Mouse (Mus musculus) mesoderm, embryonic 11.5 days (tissue): ENCODE measurements around the gene Arf1.
"Not testable (repeated sequence)": the region's sequence is repeated elsewhere in the genome, so short reads cannot be mapped to it uniquely, and the experiment has no call there.

Source experiments
- DNase-seq: peaks from one replicate; pipeline ENCODE4 v3.0.0-alpha.2; 2012; ENCODE audit warnings: low read depth, low spot score

Arf1 gene

DNA sequence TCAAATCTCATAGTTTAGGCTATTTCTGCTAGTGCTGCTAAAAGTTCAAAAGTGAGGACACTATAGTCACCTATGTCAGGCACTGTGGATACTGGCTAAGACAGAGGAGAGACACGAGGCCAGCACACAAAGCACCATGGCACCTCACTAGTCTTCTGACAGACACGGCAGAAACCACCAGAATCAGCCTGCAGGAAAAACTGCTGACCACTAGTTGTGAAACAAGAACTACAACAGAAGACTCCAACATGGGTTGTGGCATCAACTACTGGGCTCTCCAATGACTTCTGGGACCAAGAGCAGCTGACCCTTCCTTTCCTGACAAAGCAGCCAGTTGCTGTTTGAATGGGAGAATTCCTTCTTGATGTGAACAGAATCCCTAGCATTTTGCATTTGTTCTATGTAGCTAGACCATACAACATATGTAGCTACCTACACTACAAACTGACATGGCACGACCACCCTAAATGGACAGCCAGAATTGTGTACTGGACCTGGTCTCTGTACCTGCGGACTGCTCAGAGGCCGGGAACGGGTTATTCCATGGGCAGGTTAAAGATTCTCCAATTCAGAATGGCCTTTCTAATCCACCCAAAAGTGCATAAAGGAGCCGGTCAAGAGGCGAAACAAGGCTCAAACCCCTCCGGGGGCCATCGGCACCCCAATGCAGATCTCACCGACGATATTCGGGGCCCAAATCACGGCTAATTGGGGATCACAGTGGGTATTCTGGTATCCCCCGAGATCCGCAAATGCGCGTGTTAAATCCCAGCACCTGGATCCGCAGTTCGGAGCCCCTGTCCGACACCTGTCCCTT lies 1.1 kb downstream of the Arf1 start:
- no peak for DNase-seq

DNA sequence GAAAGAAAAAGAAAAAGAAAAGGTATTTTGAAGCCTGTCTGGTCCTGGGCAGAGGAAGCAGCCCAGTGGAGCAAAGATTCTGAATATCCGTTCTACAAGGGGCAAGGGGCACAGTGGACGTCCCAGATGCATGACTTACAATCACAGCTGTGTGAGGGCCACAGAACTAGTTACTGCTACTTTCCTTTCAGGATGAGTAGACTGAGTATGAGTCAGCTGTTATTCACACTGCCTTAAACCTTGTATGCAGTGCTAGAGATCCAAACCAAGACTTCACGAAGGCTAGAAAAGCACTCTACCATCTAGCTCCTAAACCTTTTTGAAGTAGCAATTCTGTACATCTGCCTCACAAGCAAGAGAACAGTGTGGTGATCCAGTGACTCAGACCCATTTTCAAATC lies 1.8 kb downstream of the Arf1 start:
- DNase-seq, result no peak

DNA sequence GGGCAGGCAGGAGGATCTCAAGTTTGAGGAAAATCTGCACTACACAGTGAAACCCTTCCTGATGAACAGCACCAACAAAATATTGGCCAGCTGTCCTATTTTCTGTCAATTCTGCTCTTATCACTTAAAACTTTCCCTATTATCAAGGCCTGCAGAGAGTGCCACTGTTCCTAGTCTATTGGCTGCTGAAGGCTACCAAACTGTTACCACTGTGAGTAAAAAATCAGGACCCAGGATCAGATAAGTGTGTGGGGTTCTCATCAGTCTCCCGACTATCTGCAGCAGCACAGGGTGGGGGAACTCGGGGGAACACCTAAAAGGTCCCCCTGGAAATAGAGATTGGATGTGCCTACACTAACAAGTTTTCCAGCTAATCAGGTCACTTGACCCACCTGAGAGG lies 2.9 kb downstream of the Arf1 start:
- no peak for DNase-seq

DNA sequence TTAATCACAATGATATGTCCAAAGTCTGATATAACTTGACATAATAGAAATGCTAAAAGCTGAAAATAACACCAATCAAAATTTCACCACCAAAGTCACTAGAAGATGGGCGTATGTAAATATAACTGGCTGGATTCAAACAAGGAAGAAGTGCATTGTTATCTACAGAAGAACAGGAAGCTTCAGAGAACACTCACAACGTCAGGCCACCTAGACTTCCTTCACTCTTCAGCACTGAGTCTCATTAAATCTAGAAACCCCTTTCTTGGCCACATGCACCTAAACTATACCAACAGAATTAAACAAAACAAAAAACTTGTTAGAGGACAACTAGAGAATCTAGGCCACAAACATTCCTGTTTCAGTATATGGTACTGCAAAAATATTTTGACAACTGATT lies 3.6 kb downstream of the Arf1 start:
- no peak for DNase-seq

DNA sequence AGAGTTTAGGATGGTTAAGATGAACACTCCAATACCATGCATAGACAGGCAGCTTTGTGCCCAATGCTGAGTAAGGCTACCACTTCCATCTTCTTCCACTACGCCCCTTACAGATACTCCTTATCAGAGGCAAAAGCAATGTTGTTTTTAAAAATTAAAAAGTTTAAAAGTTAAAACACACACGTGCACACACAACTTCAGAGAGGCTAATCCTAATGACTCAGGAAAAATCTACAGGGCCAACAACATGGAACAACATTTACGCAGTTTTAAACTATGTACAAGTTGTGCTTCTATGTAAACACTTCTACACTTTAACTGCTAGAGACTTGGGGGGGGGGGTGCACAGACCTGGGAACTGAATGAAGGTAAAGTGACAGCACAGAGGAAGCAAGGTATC lies 4.0 kb downstream of the Arf1 start:
- no peak for DNase-seq

DNA sequence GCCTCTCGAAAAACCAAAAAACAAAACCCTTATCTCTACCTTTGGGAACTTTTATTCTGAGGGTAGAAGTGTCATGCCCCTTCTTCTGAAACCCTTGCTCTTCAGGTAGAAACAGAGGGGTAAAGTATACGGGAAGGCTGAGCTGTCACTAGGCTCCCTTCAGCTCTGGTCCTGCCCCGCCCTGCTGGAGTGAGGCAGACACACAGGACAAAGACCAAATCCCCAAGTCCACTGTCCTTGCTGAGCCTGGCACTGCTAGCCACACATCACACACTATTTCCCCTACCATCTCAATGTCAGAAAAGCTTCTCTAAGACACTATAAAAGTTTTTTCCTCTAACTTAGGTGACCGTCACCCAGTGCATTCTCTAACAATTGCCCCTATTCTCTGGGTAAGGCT lies 5.8 kb downstream of the Arf1 start:
- DNase-seq, result no peak

DNA sequence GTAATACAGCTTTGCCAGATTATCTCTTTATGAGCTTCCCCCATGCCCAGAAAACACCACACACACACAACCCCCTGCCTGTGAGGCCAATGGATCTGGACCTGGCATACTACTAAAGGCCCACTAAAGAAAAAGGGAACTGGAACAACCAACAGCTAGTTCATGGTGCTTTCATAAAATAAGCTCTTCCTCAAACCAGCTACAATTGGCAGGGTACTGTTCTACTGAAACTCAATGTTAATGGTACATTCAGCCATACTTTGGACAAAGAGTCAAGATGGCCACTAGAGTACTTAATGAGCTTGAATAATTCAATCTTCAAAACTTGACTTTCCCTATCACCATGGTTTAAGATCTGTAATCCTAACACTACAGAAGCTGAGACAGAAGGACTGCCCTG lies 6.5 kb downstream of the Arf1 start:
- DNase-seq, result no peak

DNA sequence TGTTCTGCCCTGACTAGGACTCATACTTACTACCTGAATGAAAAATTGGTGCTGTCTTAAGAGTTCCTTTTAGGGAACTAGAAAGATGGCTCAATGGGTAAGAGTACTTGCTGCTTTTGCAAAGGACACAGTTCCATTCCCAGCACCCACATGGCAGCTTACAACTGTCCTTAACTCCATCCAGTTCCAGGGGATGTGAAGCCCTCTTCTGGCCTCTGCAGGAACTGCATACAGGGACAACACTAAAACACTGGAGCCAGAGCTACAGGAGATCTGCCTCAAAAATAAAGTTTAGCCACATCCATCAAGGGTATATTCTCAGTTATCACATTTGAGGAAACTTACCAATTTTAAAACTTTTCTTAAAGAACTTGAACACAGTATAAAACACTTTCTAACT lies 9.0 kb downstream of the Arf1 start:
- peak; percentile 37 for DNase-seq

DNA sequence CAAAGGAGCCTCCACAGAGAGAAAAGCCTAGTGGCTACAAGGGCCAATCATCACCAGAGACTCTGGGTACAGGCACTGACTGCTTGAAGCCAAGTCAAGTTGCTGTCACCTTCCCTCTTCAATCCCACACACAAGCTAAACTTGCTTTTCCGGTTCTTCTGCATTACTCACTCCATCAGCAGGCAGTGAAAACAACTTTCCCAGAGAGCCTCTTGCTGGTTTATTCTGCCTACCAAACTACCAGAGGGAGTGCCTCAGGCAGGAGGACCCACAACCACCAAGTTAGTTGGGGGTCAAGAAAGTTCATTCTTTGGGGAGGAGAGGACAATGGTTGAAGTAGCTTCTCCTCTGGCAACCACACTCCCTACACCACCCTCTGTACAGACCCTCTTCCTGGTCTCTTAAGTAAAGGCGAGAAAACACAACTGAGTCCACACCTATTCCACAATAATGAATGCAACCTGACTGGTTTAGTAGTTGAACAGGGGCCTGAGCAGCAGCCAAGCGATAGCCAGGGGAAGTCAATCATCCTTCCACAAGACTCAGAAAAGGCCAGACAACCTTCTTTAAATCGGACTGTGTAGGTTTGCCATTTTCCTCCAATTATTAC lies 9.6 kb downstream of the Arf1 start:
- no peak for DNase-seq

DNA sequence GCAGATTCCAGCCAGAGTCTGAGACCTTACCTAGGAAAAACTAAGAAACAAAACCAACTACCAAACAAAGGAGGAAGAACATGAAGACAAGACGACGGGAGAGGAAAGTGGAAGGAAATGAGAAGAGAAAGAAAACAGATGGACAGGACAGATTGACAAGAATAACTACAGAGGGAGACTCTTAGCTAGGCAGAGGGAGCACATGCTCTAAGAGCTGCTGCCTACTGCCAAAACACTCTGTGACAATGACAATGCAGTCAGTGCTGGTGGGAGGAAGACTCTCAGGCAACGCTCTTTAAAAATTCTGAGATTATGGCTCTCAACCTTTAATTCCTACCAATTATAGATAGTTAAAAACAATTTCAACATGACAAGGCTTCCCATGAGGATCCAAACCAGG lies 11.1 kb downstream of the Arf1 start:
- DNase-seq, result no peak

DNA sequence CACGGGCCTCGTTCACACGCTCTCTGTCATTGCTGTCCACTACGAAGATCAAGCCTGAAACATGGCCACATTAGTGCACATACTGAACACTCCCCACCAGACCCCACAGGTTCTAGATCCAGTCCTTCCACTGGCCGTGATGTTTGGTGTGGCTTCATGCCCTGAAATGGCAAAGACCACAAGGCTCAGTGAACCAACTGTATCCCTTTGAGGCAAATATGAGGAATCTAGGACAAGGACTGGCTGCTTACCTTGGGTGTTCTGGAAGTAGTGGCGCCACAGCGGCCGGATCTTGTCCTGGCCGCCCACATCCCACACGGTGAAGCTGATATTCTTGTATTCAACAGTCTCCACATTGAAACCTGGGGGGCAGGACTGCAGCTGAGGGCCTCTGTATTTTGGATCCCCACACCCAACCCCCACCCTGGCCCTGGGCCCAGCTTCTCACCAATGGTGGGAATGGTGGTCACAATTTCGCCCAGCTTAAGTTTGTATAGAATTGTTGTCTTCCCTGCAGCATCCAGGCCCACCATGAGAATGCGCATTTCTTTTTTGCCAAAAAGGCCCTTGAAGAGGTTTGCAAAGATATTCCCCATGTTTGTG lies 15.1 kb downstream of the Arf1 start:
- DNase-seq, result no peak

DNA sequence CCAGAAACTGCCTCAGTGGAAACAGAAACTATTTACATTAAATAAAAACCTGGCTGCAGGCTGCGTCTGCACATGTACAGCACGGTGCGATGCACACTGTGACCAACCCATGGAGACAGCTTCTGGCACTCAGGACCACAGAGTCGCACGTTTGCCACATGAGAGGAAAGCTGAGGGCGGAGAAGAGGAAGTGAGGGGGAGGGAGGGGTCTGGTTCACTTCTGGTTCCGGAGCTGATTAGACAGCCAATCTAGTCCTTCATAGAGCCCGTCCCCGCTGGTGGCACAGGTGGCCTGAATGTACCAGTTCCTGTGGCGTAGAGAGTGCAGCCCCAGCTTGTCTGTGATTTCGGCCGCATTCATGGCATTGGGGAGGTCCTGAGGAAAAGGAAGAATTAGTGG lies 15.8 kb downstream of the Arf1 start:
- not testable (repeated sequence) for DNase-seq

DNA sequence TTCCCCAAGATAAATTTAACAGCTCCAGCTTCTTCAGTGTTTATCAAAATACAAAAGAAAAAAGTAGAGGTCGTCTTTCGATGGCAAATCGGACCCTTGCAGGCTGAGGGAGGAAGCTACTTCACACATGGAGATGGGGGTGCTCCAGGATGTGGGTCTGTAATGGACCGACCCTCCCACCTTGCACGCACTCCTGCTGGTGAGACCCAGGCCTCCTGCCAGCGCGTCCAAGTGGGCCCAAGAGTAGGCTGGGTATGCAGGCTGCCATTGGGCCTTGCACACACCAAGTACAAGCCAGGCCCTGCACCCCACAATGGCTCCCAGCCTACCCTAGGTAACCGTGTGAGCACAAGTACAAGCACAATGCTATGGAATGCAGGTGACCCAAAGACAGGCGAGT lies 16.5 kb downstream of the Arf1 start:
- DNase-seq, result not testable (repeated sequence)

DNA sequence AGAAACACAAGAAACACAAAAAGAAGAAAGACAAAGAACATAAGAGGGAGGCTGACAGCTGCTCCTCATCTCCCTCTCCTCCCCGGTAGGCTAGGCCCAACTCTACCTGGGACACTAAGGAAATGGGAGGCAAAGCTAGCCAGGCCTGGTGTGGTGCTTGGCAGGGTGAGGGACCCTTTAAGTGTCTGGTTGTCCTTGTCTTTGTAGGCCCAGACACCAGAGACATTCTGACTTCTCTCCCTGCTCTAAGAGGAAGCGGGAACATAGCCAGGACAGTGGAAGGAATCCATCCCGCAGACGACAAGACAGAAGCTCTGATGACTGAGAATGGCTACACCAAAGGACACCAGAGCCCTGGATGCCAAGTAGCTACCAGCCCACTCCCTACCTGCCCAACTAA lies 18.1 kb downstream of the Arf1 start:
- DNase-seq, result no peak

DNA sequence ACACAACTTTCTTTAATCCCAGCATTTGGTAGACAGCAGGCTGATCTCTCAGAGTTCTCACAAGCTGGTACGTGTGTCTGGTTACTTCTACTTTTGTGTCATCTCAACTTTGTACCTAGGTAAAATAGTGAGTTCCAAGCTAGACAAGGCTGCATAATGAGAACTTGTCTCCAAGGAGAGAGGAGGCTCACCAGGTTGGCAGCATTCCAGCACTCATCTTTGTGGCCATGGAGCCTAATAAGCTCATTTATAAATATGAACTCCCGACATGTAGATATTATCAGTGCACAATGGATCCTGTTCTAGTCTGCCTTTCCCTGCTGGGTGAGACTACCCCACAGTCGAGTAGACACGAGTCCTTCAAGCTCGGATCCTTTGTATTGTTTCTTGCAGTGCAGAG lies 18.5 kb downstream of the Arf1 start:
- DNase-seq, result no peak

DNA sequence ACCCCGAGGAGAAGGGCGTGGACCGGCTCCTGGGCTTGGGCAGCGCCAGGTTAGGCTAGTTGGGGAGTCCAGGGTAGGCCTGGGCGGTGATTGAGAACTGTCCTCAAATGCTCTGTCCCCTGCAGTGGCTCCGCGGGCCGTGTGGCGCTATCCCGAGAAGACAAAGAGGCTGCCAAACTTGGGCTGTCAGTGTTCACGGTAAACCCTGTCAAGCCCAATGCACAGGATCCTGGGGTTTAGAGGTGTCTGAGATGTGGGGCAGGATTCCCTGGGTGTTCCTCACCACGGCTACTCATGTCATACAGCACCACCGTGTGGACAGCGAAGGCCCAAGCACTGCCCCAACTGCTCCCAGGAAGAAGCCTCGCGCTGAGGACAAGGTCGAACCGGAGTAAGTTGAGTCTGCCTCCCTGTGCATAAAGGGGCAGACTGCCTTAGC lies 19.0 kb downstream of the Arf1 start:
- peak; percentile 73 for DNase-seq

DNA sequence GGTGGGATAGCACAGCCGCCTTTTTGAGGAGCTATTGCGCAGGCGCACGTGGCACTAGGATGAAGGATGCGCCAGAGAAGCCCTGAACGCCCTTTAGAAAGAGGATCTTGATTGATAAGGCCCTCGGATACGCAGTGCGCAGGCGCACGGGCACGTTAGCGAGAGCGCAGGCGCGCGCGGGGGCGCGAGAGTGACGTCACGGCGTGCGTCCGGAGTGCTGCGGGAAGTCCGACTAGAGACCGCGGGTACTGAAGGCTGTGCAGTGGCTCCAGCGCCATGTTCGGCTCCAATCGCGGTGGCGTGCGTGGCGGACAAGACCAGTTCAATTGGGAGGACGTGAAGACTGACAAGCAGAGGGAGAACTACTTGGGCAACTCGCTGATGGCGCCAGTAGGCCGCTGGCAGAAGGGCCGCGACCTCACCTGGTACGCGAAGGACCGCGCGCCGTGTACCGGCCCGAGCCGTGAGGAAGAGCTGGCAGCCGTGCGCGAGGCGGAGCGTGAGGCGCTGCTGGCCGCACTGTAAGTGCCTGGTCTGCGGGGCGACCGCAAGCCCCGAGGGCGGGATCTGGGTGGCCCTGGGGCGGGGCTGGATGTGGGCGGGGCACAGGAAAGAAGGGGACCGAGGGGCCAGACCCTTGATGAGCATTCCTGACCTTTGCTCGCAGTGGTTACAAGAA lies 19.8 kb downstream of the Arf1 start, which contains the start of gene 2310033P09Rik:
Gene 2310033P09Rik, plus strand, starts transcription at position 169 of the 679 bp plus-strand sequence.
- DNase-seq, result peak; percentile 97

DNA sequence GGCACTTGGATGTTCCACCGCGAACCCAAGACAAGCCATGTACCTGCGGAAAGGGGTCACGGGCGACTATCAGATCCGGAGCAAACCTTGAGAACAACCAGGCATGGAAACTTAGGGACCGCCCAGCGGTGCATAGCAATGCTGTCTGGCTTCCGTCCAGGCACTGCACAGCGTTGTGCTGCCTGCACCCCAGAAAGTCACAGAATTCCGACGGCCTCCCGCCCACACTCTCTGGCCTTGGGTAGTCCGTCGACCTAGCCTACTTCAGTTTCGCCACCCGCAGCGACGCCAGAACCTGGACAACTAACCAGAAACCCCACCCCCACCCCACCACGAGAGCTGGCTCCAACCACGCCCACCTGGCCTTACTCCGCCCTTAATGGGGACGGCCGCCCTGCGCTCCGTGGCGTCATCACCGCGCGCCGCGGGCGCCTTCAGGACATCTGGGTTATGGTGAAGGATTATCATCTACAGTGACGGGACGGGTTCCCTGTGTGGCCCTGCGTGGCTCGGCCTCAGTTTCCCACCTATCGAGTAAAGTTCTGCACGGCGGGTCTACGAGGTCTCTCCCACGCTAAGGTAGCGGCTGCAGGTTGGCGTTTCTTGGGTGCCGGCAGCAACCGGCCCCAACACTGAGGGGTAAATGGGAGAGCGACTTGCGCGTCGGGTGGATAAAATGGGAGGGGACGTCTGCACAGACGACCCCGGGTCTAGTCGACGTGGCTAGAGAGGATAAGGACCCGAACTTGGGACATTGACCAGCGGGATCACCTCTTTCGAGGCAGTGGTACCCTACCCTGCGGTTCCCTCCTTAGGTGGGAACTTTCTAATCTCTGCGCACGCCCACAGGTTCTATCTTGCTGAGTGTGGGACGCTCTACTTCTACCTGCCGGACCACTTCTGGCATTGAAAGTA lies 25.7 kb downstream of the Arf1 start, which contains the start of gene Mrpl55:
Gene Mrpl55, plus strand, starts transcription at position 406 of the 915 bp plus-strand sequence.
- peak; percentile 94 for DNase-seq

DNA sequence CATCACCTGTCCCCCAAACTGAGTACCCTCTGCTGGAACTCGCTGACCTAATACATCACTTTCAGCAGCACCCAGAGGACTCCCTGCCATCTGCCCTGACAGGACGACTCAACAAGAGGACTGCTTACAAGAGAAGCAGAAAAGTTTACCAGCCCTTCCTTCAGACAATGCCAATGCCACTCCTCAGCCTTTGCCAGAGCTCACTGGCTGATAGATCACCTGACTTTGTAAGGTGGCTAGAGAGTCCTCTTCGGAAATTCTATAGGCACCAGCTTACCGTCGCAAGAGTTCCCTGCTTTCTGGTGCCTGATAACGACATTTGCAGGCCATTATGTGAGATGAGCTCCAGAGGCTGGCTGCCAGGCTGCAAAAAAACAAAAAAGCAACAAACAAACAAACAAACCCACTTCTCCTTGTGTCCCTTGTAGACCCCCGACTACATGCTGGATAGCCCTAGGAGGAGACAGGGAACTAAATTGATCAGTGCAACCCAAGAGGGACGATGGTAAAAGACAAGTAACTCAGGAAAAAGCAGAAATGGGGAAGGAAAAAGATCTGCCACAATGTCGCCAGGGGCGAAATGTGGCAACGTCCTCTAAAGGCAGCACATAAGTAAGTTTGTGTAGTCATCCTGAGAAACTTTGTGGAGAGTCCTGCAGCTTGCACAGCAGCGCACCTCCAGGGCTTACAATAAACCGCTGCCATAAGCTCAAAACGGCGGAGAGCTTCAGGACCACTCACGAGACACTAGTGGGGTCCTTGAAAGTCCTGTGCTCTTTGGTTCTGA lies 26.7 kb downstream of the Arf1 start:
- DNase-seq, result no peak

DNA sequence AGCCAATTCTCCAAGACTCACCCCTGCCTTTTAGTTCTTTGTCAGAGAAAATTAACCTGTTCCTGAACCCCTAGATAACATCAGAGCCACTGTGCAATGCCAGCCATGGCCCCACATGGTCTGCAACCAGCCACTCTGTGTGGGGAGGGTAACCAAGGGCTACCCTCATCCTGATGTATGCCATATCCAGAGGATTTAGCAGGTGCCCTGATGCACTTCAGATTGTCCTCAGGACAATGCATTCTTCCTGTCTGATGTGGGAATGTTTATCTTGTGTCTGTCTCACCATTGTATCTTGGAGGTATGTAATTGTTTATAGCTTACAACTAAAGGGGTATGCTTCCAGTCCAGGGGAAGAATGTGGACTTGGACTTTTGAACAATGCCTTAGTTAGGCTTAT lies 31.8 kb downstream of the Arf1 start:
- no peak for DNase-seq

DNA sequence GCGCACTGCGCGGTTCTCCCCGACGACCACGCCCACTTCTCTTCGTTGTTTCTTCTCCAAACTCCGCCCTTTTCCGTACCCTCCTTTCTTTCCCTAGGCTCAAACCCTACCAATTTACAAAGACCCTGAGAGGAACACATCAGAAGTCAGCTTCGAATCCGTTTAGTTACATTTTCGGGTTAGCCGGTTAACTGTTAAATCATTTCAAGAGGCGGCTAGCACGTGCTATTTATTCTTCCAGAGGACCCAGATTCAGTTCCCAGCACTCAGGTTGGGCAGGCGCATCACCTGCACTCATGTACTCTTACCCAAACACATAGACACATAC lies 36.0 kb downstream of the Arf1 start, which contains the start of gene Guk1:
Gene Guk1, minus strand, starts transcription at position 154 of the 328 bp plus-strand sequence.
- no peak for DNase-seq
